Mouse (Mus musculus): ENCODE data around the gene Sec11a.
A peak's percentile ranks its signal among the peaks of the same experiment; 100 is the strongest.

Gene Sec11a

DNA sequence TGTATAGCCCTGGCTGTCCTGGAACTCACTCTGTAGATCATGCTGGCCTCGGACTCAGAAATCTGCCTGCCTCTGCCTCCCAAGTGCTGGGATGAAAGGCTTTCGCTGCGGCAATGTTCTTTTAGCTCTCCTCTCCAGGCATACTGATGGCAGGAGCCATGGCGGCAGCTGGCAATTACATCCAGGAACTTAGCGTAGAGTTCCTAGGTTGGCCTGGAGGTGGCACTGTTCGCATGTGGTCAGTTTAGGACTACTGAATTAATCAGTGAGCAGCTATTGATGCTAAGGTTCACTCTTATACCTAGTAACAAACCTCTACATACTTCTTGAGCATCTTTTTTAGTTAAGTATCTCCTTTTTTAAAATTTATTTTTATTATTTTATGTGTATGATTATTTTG, 90.4 kb downstream of the Sec11a start:
- DNase-seq (ENCODE audit: low spot score) = peak; percentile 58

DNA sequence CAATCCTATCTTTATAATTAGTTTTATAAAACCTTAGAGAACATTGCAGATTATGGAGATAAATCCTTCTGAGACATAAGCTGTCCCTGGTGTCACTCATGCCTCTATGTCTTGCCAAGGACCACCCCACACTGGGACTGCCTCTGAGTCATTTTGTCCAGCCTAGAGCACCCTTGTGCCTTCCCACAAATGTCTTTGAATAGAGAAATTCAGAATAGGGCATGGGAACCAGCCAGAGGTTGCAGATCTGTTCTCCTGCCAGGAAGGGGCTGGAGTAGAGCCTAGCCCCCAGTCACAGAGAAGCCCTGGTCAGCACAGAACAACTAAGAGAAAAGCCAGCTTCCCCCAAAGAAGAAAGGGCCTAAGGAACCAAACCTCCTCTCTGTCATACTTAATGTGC, 92.3 kb downstream of the Sec11a start:
- no peak for DNase-seq (ENCODE audit: low spot score)

All from spleen, adult 12 weeks (tissue).